Comparison of ENCODE assay signal across 7 mouse cellular contexts in the genomic region with DNA sequence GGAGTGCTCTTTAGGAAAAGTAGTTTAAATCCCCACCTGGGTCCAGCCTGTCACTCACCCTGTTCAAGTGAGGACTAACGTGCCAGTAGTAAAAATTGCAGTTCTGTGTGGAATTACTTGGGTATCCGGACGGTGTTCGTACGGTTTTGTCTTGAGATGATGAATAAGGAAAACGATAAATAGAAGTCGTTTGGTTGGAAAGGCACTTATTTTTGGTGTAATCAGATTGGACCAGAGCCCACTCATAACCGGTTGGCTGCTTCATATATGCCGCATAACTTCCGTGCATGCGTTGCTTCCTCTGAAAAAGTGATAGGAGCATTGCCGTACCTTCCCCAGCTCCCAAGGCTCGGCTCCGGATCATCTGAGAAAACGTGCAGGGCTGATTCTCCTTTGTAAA. TPM values are rescaled to one million over a fixed set of nuclear protein-coding genes. Genes with fewer than 3 reads are reported as not detected.
DNase-seq lines count a peak whose midpoint lies in the region; ATAC-seq and TF ChIP-seq lines count a peak whose summit lies in the region.

No protein-coding gene starts in this region.

- ATAC-seq in hindbrain, embryonic 15.5 days (ENCODE audit: low FRiP score, low read depth): peak; percentile 21; the same call in 1 of the 2 replicates

- peak overlapping the region; percentile 70 for H3K4me2 ChIP-seq in hindbrain, embryonic 15.5 days

- no peaks in the 10 kb centered on the region; the same call in 1 of the 2 replicates for H3K36me3 ChIP-seq in testis, adult 2 months (ENCODE audit: control insufficient read depth, insufficient read depth, low read length)
- H3K36me3 ChIP-seq in embryonic facial prominence, embryonic 10.5 days (replicated peaks): peaks cover 34% of the 10 kb centered on the region
- H3K36me3 ChIP-seq in hindbrain, embryonic 15.5 days: no peaks in the 10 kb centered on the region

- H3K4me3 ChIP-seq in testis, adult 2 months (ENCODE audit: control insufficient read depth, low read depth, low read length): peak overlapping the region; percentile 95
- peak overlapping the region; percentile 94 for H3K4me3 ChIP-seq in embryonic facial prominence, embryonic 10.5 days
- peak overlapping the region; percentile 90 for H3K4me3 ChIP-seq in hindbrain, embryonic 15.5 days

- peak overlapping the region; percentile 93 for H3K9ac ChIP-seq in hindbrain, embryonic 15.5 days

- peak overlapping the region; percentile 63; the same call in 1 of the 2 replicates for H3K27ac ChIP-seq in testis, adult 2 months (ENCODE audit: control insufficient read depth, insufficient read depth, low read depth, low read length)
- peak overlapping the region; percentile 97 for H3K27ac ChIP-seq in embryonic facial prominence, embryonic 10.5 days (replicated peaks)
- H3K27ac ChIP-seq in hindbrain, embryonic 15.5 days (replicated peaks): no peak overlapping the region

- no peaks in the 10 kb centered on the region for H3K9me3 ChIP-seq in embryonic facial prominence, embryonic 10.5 days
- H3K9me3 ChIP-seq in hindbrain, embryonic 15.5 days: no peaks in the 10 kb centered on the region

- 1% methylated on average over 15 of the region's 15 CpGs for WGBS in embryonic facial prominence, embryonic 10.5 days
- under 1% methylated on average over 15 of the region's 15 CpGs for WGBS in hindbrain, embryonic 15.5 days

- no peak for DNase-seq in testis, postnatal 10 days (ENCODE audit: low spot score)
- peak; percentile 21 for DNase-seq in embryonic facial prominence, embryonic 10.5 days (ENCODE audit: low spot score)
- peak; percentile 21 for DNase-seq in mesoderm, embryonic 11.5 days (ENCODE audit: low read depth, low spot score)
- DNase-seq in ovary, postnatal 36 days (ENCODE audit: low spot score): no peak
- no peak for DNase-seq in gastrocnemius, postnatal 4 days (ENCODE audit: low spot score in 2 of 2)

- TF ChIP-seq CTCF in testis, adult 2 months (IDR thresholded peaks at IDR 0.05; ENCODE audit: control insufficient read depth, insufficient read depth, insufficient replicate concordance, low read depth, low read length): no peak

- no peak for TF ChIP-seq POLR2A in testis, adult 2 months (IDR thresholded peaks at IDR 0.05; ENCODE audit: control insufficient read depth, low read depth, low read length)

- peaks cover 5% of the 10 kb centered on the region for H3K4me1 ChIP-seq in testis, adult 2 months (ENCODE audit: control insufficient read depth, insufficient read depth, low read length)
- H3K4me1 ChIP-seq in embryonic facial prominence, embryonic 10.5 days: peaks cover 22% of the 10 kb centered on the region
- peaks cover 21% of the 10 kb centered on the region for H3K4me1 ChIP-seq in hindbrain, embryonic 15.5 days (replicated peaks)

- H3K27me3 ChIP-seq in testis, adult 2 months (ENCODE audit: control insufficient read depth, insufficient read depth, low read length): no peaks in the 10 kb centered on the region
- H3K27me3 ChIP-seq in embryonic facial prominence, embryonic 10.5 days (replicated peaks; ENCODE audit: low read depth, poor library complexity, severe bottlenecking): no peaks in the 10 kb centered on the region
- no peaks in the 10 kb centered on the region for H3K27me3 ChIP-seq in hindbrain, embryonic 15.5 days

RNA-seq across cellular contexts. Expression of a gene that starts 0.8 kb away (rescaled TPM):
- polyA plus RNA-seq in testis, adult 2 months (2012; rRNA removed): 18.4 and 18.7 TPM in 2 replicates
- 87.0 and 93.0 TPM in 2 replicates for polyA plus RNA-seq in embryonic facial prominence, embryonic 10.5 days (2016; fragmentation: Nextera tagmentation; extraction: Ambion mirVana)
- 15.4 and 18.7 TPM in 2 replicates for polyA plus RNA-seq in hindbrain, embryonic 15.5 days (2015; fragmentation: Nextera tagmentation; extraction: Ambion mirVana)
- 1 to 10 TPM; 8.0 to 8.9 TPM for total RNA-seq in gastrocnemius, postnatal 4 days (2021)

RNA-seq across cellular contexts. Expression of a gene that starts 0.8 kb away (rescaled TPM):
- polyA plus RNA-seq in testis, adult 2 months (2012; rRNA removed): 5.8 and 9.7 TPM in 2 replicates
- polyA plus RNA-seq in embryonic facial prominence, embryonic 10.5 days (2016; fragmentation: Nextera tagmentation; extraction: Ambion mirVana): 96.8 and 101 TPM in 2 replicates
- polyA plus RNA-seq in hindbrain, embryonic 15.5 days (2015; fragmentation: Nextera tagmentation; extraction: Ambion mirVana): 98.4 and 99.5 TPM in 2 replicates
- 10 to 100 TPM; 29.9 to 31.3 TPM for total RNA-seq in gastrocnemius, postnatal 4 days (2021)

RNA-seq across cellular contexts. Expression of a gene that starts 52.4 kb away (rescaled TPM):
- polyA plus RNA-seq in testis, adult 2 months (2012; rRNA removed): 6.3 and 7.9 TPM in 2 replicates
- 22.1 and 23.6 TPM in 2 replicates for polyA plus RNA-seq in embryonic facial prominence, embryonic 10.5 days (2016; fragmentation: Nextera tagmentation; extraction: Ambion mirVana)
- polyA plus RNA-seq in hindbrain, embryonic 15.5 days (2015; fragmentation: Nextera tagmentation; extraction: Ambion mirVana): 17.1 TPM in 2 replicates
- total RNA-seq in gastrocnemius, postnatal 4 days (2021): 10 to 100 TPM; 13.6 to 15.1 TPM

RNA-seq across cellular contexts. Expression of a gene that starts 52.7 kb away (rescaled TPM):
- not detected in 2 replicates for polyA plus RNA-seq in testis, adult 2 months (2012; rRNA removed)
- 1.4 TPM in 1 of 2 replicates, not detected in the other for polyA plus RNA-seq in embryonic facial prominence, embryonic 10.5 days (2016; fragmentation: Nextera tagmentation; extraction: Ambion mirVana)
- 0.51 TPM in 1 of 2 replicates, not detected in the other for polyA plus RNA-seq in hindbrain, embryonic 15.5 days (2015; fragmentation: Nextera tagmentation; extraction: Ambion mirVana)
- total RNA-seq in gastrocnemius, postnatal 4 days (2021): 10 to 100 TPM in 1 of 2 experiments, 1 to 10 TPM in 1; 7.1 to 11.2 TPM

RNA-seq across cellular contexts. Expression of a gene that starts 52.8 kb away (rescaled TPM):
- polyA plus RNA-seq in testis, adult 2 months (2012; rRNA removed): 19.2 and 23.0 TPM in 2 replicates
- polyA plus RNA-seq in embryonic facial prominence, embryonic 10.5 days (2016; fragmentation: Nextera tagmentation; extraction: Ambion mirVana): 42.9 and 43.3 TPM in 2 replicates
- polyA plus RNA-seq in hindbrain, embryonic 15.5 days (2015; fragmentation: Nextera tagmentation; extraction: Ambion mirVana): 22.1 and 23.0 TPM in 2 replicates
- total RNA-seq in gastrocnemius, postnatal 4 days (2021): 10 to 100 TPM; 25.8 to 26.4 TPM

Comparison
In these comparisons a context has a peak if more than half of its experiments do, and no peak if none do; other contexts are left out.
1. DNase-seq: peak in embryonic facial prominence, embryonic 10.5 days (single experiment) and mesoderm, embryonic 11.5 days (single experiment); none in testis, postnatal 10 days (single experiment), ovary, postnatal 36 days (single experiment) and gastrocnemius, postnatal 4 days (0 of 2).
2. Peak in every context shown above with its lines, with median percentiles within 50 percentile points of each other: H3K4me3 ChIP-seq.